Mouse (Mus musculus) liver (tissue): ENCODE measurements around the gene Olfm4.

Experiments
- DNase-seq: peaks from one replicate; pipeline ENCODE4 v3.0.0-alpha.2; 2020; ENCODE audit warnings: mixed read lengths

Olfm4 gene

DNA sequence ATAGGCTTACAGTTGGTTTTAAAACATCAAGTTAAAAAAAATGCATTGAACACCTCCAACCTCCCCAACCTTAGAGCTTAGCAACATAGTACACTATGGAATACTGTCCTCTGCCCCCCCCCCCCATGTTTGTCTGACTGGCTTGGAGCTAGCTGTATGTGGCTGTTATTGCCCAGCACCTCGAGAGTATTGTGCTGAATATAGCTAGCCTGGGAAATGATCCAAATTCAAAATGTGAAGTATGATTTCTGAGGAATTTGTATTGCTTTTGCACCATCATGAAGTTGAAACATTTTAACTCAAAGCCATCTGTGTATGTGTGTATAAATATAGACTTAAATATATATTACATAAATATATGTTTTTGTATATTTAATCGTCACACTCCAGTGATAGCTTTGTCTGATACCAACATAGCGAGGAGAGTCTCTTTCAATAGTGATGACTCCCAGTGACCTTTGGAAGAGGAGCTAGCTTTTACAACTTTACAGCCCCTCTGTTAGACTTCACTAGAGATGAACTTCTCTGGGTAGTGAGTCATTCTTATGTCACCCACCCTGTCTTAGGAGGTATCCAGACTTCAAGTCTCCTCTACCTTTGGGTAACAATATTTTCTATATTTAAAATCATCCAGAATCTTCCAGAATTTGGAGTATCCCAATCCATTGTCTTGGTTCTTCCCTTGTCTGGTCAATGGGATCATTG lies 45.6 kb downstream of the Olfm4 start:
- no peak for DNase-seq

DNA sequence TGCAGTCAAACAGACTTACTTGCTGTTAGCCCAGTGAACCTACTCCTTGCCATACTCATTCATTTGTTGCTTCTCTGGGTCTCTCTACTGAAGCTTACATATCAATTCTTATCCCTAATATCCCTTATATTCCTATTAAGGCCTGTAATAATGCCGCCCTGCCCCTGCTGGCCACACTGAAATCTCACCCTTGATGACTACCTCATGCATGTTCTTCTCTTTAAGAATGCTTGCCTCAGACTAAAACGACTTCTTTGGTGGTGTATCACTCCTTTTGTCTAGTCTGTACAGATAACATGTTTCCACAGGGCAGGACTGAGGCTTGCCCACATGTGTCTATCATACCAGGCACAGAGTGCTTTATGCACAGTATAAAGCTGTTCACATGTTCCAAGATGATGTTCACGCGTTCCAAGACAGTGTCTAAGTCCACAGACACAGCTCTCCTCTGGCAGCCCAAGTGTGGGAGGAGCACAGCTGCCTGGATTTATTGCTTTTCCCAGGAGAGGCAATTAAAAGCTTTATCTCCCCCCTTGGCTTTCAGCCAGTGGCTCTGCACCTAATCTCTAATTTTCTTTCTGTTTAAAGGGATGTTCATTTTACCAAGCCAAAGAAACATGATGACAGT lies 55.9 kb downstream of the Olfm4 start:
- peak; percentile 11 for DNase-seq

DNA sequence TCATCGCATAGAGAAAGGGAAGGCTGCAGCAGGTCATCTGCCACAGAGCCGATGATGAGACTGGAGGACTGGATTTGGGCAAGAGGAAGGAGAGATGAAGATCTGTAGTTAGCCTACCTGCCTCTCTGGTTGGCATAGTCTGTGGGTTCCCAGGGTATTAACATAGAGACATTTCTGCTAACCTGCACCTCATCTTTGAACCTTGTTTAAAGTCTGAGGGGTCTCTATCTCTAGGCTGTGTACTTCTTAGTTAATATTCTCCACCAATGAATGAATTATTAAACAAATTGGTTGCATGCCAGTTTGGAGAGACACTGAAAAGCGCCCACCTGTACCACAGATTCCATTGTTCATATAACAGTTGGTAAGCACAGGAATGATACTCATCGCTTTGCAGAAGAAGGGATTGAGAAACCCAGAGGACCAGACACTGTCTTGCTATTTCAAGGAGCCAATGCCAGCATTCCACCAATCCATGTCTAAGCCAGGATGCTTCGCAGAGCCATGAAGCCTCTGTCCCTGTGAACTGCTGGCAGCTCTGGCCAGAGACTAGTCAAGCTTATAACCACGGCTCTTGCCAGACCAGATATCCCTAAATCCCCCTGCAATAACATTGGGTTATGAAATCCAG lies 62.3 kb downstream of the Olfm4 start:
- DNase-seq = no peak

DNA sequence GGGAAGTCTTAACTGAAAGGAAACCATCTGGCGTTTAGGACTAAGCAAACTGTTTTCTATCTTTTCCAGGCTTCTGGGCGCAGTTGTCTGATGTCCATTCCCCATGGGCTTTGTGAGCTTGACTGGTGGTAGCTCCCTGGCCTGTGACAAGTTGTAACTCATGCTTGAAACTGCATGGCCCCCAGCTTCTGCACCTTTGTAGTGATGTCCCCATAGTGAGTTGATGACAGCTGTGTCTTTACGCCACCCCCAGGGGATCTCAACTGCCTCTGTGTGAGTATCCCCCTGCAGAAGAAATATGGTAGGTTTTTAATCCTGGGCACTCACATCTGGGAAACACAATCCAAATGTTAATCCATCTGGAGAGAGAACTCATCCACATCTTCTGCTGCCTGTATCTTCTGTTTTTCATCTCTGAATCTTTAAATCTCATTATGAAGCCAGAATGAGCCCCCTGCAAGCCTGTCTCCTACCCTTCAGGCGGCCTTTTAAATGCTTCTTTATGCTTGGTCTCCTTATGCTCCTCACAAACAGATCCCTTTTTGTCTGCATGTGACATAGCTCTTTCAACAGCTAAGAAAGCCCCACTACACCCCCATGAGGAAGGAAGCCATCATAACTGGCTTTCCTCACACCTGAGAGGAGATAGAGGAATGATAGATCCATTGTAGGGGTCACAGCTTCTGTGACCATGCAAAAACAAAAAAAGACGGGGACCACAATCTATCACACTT lies 63.7 kb downstream of the Olfm4 start:
- no peak for DNase-seq

DNA sequence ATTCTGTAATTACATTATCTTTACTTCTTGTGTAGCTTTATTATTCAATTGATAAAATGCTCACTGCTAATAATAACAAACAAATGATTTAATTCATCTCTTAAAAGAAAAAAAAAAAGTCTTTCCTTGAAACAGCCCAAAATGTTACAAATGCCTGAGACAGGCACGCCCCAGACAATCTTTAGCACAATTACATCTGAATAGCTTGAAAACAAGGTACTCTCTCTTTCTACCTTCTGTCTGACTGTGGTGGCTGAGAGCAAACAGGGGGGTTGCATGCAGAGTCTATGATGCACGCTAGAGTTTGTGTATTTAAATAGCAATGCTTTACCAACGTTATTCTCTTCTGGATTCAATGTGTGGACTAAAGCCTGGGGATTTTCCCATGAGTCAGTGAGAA lies 71.8 kb downstream of the Olfm4 start:
- no peak for DNase-seq

DNA sequence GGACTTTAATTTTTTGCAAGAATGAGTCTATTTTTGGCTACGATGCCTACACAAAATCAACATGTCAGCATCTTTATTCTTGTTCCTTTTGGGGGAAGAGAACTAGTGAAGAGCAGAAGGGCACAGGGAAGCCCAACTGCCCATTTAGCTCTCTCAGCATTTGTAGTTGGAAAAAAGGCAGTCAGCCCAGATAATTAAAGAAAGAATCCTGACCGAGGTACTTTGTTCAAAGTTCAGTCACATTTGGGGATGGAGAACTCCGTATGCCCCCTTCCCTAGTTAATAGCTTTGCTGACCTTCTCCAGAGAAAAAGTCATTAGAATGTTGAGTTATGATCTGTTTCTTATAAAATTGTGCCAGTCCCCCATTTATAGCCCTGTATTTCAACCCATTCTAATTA lies 77.8 kb downstream of the Olfm4 start:
- DNase-seq = no peak

DNA sequence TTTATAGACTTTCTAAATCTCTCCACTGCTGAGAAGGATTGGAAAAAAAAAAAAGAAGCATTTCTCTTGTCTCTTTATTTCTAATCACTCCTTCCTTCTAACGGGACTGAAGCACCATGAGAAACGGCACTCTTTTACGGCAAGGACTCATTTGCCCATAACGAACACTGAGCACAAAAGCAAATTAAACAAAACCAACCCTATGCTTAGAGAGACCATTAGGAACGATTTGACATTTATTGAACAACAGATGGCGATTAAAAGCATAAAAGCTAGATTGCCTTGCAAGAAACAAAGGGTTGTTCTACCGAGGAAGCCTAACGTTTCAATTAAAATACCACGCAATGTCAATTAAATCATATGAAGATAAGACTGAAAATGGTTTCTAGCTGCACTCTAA lies 79.0 kb downstream of the Olfm4 start:
- DNase-seq = no peak

DNA sequence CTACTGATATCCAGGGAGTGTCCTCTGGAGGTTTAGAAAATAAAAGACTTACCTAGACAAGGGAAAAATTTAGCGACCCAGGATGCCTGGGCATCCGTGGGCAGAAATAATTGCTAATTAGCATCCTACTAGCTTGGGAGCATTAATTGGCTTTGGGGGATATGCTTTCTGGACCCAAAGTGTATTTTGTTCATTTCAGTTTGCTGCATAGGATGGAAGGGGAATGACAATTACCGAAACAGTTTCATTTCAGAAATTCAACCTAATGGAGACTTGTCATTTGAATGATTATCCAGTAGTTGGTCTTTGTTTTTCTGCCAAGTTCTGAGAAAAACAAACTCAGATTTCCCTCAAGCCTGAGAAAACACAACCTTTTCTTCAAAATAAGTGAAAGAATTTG lies 86.7 kb downstream of the Olfm4 start:
- DNase-seq = no peak
